In genomic region chr17:88550981-88551940, GRCm38 (mm10) we compare ENCODE assay signal across 11 mouse cellular contexts. TPM values are rescaled to one million over a fixed set of nuclear protein-coding genes. Genes with fewer than 3 reads are reported as not detected.
DNase-seq lines count a peak whose midpoint lies in the region; ATAC-seq and TF ChIP-seq lines count a peak whose summit lies in the region.
"Had no signal": no experiment of that assay in that cellular context is flagged by ENCODE, and none has a peak within 500 bp of the region (broad histone marks: within the 10 kb centered on the region; RNA-seq: fewer than 3 reads in every experiment).

No protein-coding gene starts in this region.

- no peaks in the 10 kb centered on the region for H3K9me3 ChIP-seq in heart, embryonic 12.5 days (replicated peaks)
- no peaks in the 10 kb centered on the region for H3K9me3 ChIP-seq in lung, postnatal 0 days (ENCODE audit: low read length)
- H3K9me3 ChIP-seq in megakaryocyte, embryonic 14.5 days: no peaks in the 10 kb centered on the region
- H3K9me3 ChIP-seq in hindbrain, embryonic 16.5 days (ENCODE audit: control insufficient read depth, low read length): no peaks in the 10 kb centered on the region
- H3K9me3 ChIP-seq: kidney, embryonic 15.5 days; midbrain, embryonic 13.5 days had no signal

- peaks cover 3% of the 10 kb centered on the region for H3K4me1 ChIP-seq in heart, adult 2 months (ENCODE audit: control insufficient read depth, insufficient read depth, low read length)
- H3K4me1 ChIP-seq in heart, embryonic 12.5 days (replicated peaks): peaks cover 29% of the 10 kb centered on the region
- no peaks in the 10 kb centered on the region for H3K4me1 ChIP-seq in lung, postnatal 0 days (ENCODE audit: insufficient read depth, low read depth, low read length)
- H3K4me1 ChIP-seq in lung, adult 2 months (ENCODE audit: control insufficient read depth, insufficient read depth, low read length): no peaks in the 10 kb centered on the region; the same call in 1 of the 2 replicates
- H3K4me1 ChIP-seq in megakaryocyte, embryonic 14.5 days: peaks cover 30% of the 10 kb centered on the region
- H3K4me1 ChIP-seq in hindbrain, embryonic 16.5 days (ENCODE audit: control insufficient read depth, insufficient read depth, low read depth, low read length): no peaks in the 10 kb centered on the region

- no peak for TF ChIP-seq EP300 in heart, adult 2 months (IDR thresholded peaks at IDR 0.05; ENCODE audit: insufficient read depth, low read depth, low read length)
- no peak for TF ChIP-seq EP300 in lung, postnatal 0 days (IDR thresholded peaks at IDR 0.05)

- no peak overlapping the region for H3K4me2 ChIP-seq in heart, embryonic 12.5 days
- no peak overlapping the region for H3K4me2 ChIP-seq in lung, postnatal 0 days (replicated peaks; ENCODE audit: low read depth, low read length)
- H3K4me2 ChIP-seq in hindbrain, embryonic 16.5 days (ENCODE audit: low read length): no peak overlapping the region
- H3K4me2 ChIP-seq: kidney, embryonic 15.5 days; midbrain, embryonic 13.5 days had no signal

- no peak for TF ChIP-seq POLR2A in heart, adult 2 months (IDR thresholded peaks at IDR 0.05; ENCODE audit: insufficient read depth, low read depth, low read length)
- no peak for TF ChIP-seq POLR2A in lung, adult 2 months (IDR thresholded peaks at IDR 0.05; ENCODE audit: borderline replicate concordance, extremely low read depth, low read depth, low read length)

- 0 out of 2 replicates have a peak, but pooled peaks cover 2% of the 10 kb centered on the region for H3K36me3 ChIP-seq in heart, adult 2 months (ENCODE audit: control insufficient read depth, insufficient read depth, low read length)
- peaks cover 36% of the 10 kb centered on the region for H3K36me3 ChIP-seq in heart, embryonic 12.5 days
- H3K36me3 ChIP-seq in lung, postnatal 0 days (ENCODE audit: insufficient read depth, low read length): peaks cover 15% of the 10 kb centered on the region; the same call in 1 of the 2 replicates
- H3K36me3 ChIP-seq in megakaryocyte, embryonic 14.5 days (replicated peaks; ENCODE audit: low read length): peaks cover 72% of the 10 kb centered on the region
- peaks cover 6% of the 10 kb centered on the region for H3K36me3 ChIP-seq in hindbrain, embryonic 16.5 days (ENCODE audit: control insufficient read depth, insufficient read depth, low read length)

- DNase-seq in heart, adult 2 months: peak in 1 of 2 experiments; percentile 51
- DNase-seq in lung, postnatal 0 days (ENCODE audit: low spot score): peak; percentile 25
- DNase-seq in lung, adult 2 months: no peak
- DNase-seq: cerebellum, adult 18-20 months had no signal

- no peak for ATAC-seq in heart, embryonic 12.5 days (ENCODE audit: insufficient number of reproducible peaks, low FRiP score)
- 0 out of 2 replicates have a peak, but pooled peaks have one; percentile 33 for ATAC-seq in lung, postnatal 0 days
- ATAC-seq in common myeloid progenitor, adult 5-6 weeks (replicated peaks; ENCODE audit: low read depth, poor library complexity, severe bottlenecking): peak; percentile 75
- ATAC-seq in hindbrain, embryonic 16.5 days: no peak
- no peak for ATAC-seq in erythroid progenitor cell, adult 5-6 weeks (replicated peaks; ENCODE audit: low FRiP score, poor library complexity, severe bottlenecking)
- ATAC-seq: midbrain, embryonic 13.5 days had no signal

- 44% methylated on average over 10 of the region's 10 CpGs for WGBS in heart, adult 2 months
- 54% methylated on average over 10 of the region's 10 CpGs for WGBS in heart, embryonic 12.5 days
- 32% methylated on average over 10 of the region's 10 CpGs for WGBS in lung, postnatal 0 days
- WGBS in lung, adult 2 months: 34% methylated on average over 10 of the region's 10 CpGs
- 65% methylated on average over 10 of the region's 10 CpGs for WGBS in hindbrain, embryonic 16.5 days

- intact Hi-C loops in heart, adult 2 months (cut with DNase I): no loop called here

- no peak overlapping the region for H3K9ac ChIP-seq in heart, adult 2 months (ENCODE audit: low read depth, low read length)
- no peak overlapping the region for H3K9ac ChIP-seq in heart, embryonic 12.5 days
- no peak overlapping the region for H3K9ac ChIP-seq in lung, postnatal 0 days (replicated peaks; ENCODE audit: low read depth)
- no peak overlapping the region for H3K9ac ChIP-seq in hindbrain, embryonic 16.5 days (ENCODE audit: low read depth, low read length)
- H3K9ac ChIP-seq: kidney, embryonic 15.5 days; midbrain, embryonic 13.5 days had no signal

- H3K4me3 ChIP-seq in heart, adult 2 months: no peak overlapping the region
- H3K4me3 ChIP-seq in heart, embryonic 12.5 days: no peak overlapping the region
- H3K4me3 ChIP-seq in lung, postnatal 0 days (ENCODE audit: low read depth, low read length): no peak overlapping the region
- H3K4me3 ChIP-seq in lung, adult 2 months (replicated peaks; ENCODE audit: extremely low read depth, low read depth, low read length): no peak overlapping the region
- peak overlapping the region; percentile 79 for H3K4me3 ChIP-seq in megakaryocyte, embryonic 14.5 days (replicated peaks)
- H3K4me3 ChIP-seq in hindbrain, embryonic 16.5 days (ENCODE audit: low read length): no peak overlapping the region
- H3K4me3 ChIP-seq: kidney, embryonic 15.5 days; midbrain, embryonic 13.5 days had no signal

- H3K79me2 ChIP-seq in heart, adult 2 months (replicated peaks; ENCODE audit: control insufficient read depth, insufficient read depth, low read length): no peaks in the 10 kb centered on the region

- H3K27me3 ChIP-seq in heart, adult 2 months (ENCODE audit: control insufficient read depth, insufficient read depth, low read length): no peaks in the 10 kb centered on the region
- H3K27me3 ChIP-seq in heart, embryonic 12.5 days (replicated peaks): no peaks in the 10 kb centered on the region
- H3K27me3 ChIP-seq in lung, postnatal 0 days (replicated peaks; ENCODE audit: insufficient read depth, low read length): no peaks in the 10 kb centered on the region
- no peaks in the 10 kb centered on the region for H3K27me3 ChIP-seq in megakaryocyte, embryonic 14.5 days (replicated peaks)
- H3K27me3 ChIP-seq in hindbrain, embryonic 16.5 days (replicated peaks; ENCODE audit: control insufficient read depth, insufficient read depth, low read length): no peaks in the 10 kb centered on the region
- H3K27me3 ChIP-seq: kidney, embryonic 15.5 days; midbrain, embryonic 13.5 days had no signal

- H3K27ac ChIP-seq in heart, adult 2 months: peak overlapping the region; percentile 19; the same call in 1 of the 2 replicates
- H3K27ac ChIP-seq in heart, embryonic 12.5 days (ENCODE audit: poor library complexity, severe bottlenecking): no peak overlapping the region
- H3K27ac ChIP-seq in lung, postnatal 0 days (ENCODE audit: low read length): peak overlapping the region; percentile 2; the same call in 1 of the 2 replicates
- H3K27ac ChIP-seq in hindbrain, embryonic 16.5 days (ENCODE audit: low read depth, low read length): no peak overlapping the region
- H3K27ac ChIP-seq: kidney, embryonic 15.5 days; midbrain, embryonic 13.5 days had no signal

- TF ChIP-seq CTCF in heart, adult 2 months (IDR thresholded peaks at IDR 0.05): no peak
- TF ChIP-seq CTCF in lung, postnatal 0 days (IDR thresholded peaks at IDR 0.05): no peak
- no peak for TF ChIP-seq CTCF in lung, adult 2 months (IDR thresholded peaks at IDR 0.05; ENCODE audit: insufficient read depth, low read length)

RNA-seq across cellular contexts. Expression of gene Ppp1r21, which starts 21.3 kb away (rescaled TPM):
- total RNA-seq in heart, adult 2 months (2021): 1 to 10 TPM; 8.8 to 9.9 TPM
- polyA plus RNA-seq in heart, adult 2 months (2012; rRNA removed): 9.2 and 14.1 TPM in 2 replicates
- polyA plus RNA-seq in heart, embryonic 12.5 days (2016; fragmentation: Nextera tagmentation; extraction: Ambion mirVana): 12.4 and 16.1 TPM in 2 replicates
- polyA plus RNA-seq in lung, postnatal 0 days (2015; fragmentation: Nextera tagmentation; extraction: Ambion mirVana): 18.6 TPM in 2 replicates
- polyA plus RNA-seq in lung, adult 2 months (2012; rRNA removed): 22.8 and 31.2 TPM in 2 replicates
- 40.4 and 41.8 TPM in 2 replicates for total RNA-seq in common myeloid progenitor, adult 5-6 weeks (2017)
- polyA plus RNA-seq in megakaryocyte, embryonic 14.5 days (2012; ENCODE audit: insufficient read depth, low replicate concordance): 4.6 TPM in 1 of 2 replicates, not detected in the other
- polyA plus RNA-seq in hindbrain, embryonic 16.5 days (2015; fragmentation: Nextera tagmentation; extraction: Ambion mirVana): 35.7 and 38.8 TPM in 2 replicates
- 16.3 and 20.5 TPM in 2 replicates for total RNA-seq in erythroid progenitor cell, adult 5-6 weeks (2015; ENCODE audit: low replicate concordance)
- total RNA-seq in erythroid progenitor cell, adult 5-6 weeks (2017; ENCODE audit: low replicate concordance): 7.6 and 8.1 TPM in 2 replicates

RNA-seq across cellular contexts. Expression of gene Ston1, which starts 46.2 kb away (rescaled TPM):
- 10 to 100 TPM; 18.9 to 21.8 TPM for total RNA-seq in heart, adult 2 months (2021)
- 9.4 and 16.8 TPM in 2 replicates for polyA plus RNA-seq in heart, adult 2 months (2012; rRNA removed)
- 5.4 and 8.4 TPM in 2 replicates for polyA plus RNA-seq in heart, embryonic 12.5 days (2016; fragmentation: Nextera tagmentation; extraction: Ambion mirVana)
- 6.4 and 6.9 TPM in 2 replicates for polyA plus RNA-seq in lung, postnatal 0 days (2015; fragmentation: Nextera tagmentation; extraction: Ambion mirVana)
- polyA plus RNA-seq in lung, adult 2 months (2012; rRNA removed): 41.0 and 43.1 TPM in 2 replicates
- not detected in 2 replicates for total RNA-seq in common myeloid progenitor, adult 5-6 weeks (2017)
- polyA plus RNA-seq in megakaryocyte, embryonic 14.5 days (2012; ENCODE audit: insufficient read depth, low replicate concordance): 0.29 TPM in 1 of 2 replicates, not detected in the other
- 1.7 and 2.1 TPM in 2 replicates for polyA plus RNA-seq in hindbrain, embryonic 16.5 days (2015; fragmentation: Nextera tagmentation; extraction: Ambion mirVana)
- 1.4 TPM in 1 of 2 replicates, not detected in the other for total RNA-seq in erythroid progenitor cell, adult 5-6 weeks (2015; ENCODE audit: low replicate concordance)
- total RNA-seq in erythroid progenitor cell, adult 5-6 weeks (2017; ENCODE audit: low replicate concordance): not detected in 2 replicates

Comparison
In these comparisons a context has a peak if more than half of its experiments do, and no peak if none do; other contexts are left out.
1. H3K27ac ChIP-seq: peak in heart, adult 2 months (single experiment) and lung, postnatal 0 days (single experiment); none in heart, embryonic 12.5 days (single experiment) and hindbrain, embryonic 16.5 days (single experiment).
2. ATAC-seq: peak in lung, postnatal 0 days (single experiment) and common myeloid progenitor, adult 5-6 weeks (single experiment); none in heart, embryonic 12.5 days (single experiment), hindbrain, embryonic 16.5 days (single experiment) and erythroid progenitor cell, adult 5-6 weeks (single experiment).